Mouse (Mus musculus) bone marrow macrophage, adult 2 months (primary cell): ENCODE results near the gene Nek2.

Experiments used
- CTCF ChIP-seq: IDR thresholded peaks from 2 replicates; pipeline ENCODE4 v1.5.1; 2012; ENCODE audit warnings: low read depth, mild to moderate bottlenecking, low read length, moderate library complexity
- POLR2A ChIP-seq: IDR thresholded peaks from 2 replicates; pipeline ENCODE4 v1.6.1; 2012; ENCODE audit warnings: mild to moderate bottlenecking, low read depth, low read length, borderline replicate concordance

GRCm38 (mm10) chr1:191846667-191847066, 25.4 kb downstream of the Nek2 start:
- TF ChIP-seq CTCF: no peak
- no peak for TF ChIP-seq POLR2A
